Mouse (Mus musculus) neutrophil, adult 59 days (primary cell): ENCODE data around the gene Bcl2l10. TPM values are rescaled to one million over a fixed set of nuclear protein-coding genes. Genes with fewer than 3 reads are reported as not detected.

Source experiments
- total RNA-seq, 2 experiments: library from RNA; stranded (reverse); gene quantifications; 1 replicate in 1 of 2; 2 replicates in 1 of 2; pipeline ENCODE4 v1.2.4; 2023

The Bcl2l10 gene
- total RNA-seq = not detected

DNA sequence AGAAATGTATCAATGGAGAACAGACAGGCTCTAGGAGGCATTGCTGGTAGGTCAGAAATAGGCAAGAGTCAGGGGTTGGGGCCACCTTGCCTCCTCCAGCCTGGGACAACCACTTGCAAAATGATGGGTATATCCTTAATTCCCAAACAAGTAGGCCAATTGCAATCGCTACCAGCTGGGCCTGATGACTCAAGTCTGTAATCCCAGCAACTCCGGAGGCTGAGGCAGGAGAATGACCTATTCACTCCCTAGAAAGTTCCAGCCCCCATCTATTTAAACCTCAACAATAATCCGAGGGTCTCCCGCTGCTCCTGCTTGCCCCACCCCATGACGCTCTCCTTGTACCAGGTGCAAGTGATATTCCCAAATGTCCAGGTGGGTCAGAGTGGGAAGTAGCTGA lies at the start of gene Bcl2l10:
TSS of gene Bcl2l10 (plus strand) at position 301 of the 400 bp plus-strand sequence.

DNA sequence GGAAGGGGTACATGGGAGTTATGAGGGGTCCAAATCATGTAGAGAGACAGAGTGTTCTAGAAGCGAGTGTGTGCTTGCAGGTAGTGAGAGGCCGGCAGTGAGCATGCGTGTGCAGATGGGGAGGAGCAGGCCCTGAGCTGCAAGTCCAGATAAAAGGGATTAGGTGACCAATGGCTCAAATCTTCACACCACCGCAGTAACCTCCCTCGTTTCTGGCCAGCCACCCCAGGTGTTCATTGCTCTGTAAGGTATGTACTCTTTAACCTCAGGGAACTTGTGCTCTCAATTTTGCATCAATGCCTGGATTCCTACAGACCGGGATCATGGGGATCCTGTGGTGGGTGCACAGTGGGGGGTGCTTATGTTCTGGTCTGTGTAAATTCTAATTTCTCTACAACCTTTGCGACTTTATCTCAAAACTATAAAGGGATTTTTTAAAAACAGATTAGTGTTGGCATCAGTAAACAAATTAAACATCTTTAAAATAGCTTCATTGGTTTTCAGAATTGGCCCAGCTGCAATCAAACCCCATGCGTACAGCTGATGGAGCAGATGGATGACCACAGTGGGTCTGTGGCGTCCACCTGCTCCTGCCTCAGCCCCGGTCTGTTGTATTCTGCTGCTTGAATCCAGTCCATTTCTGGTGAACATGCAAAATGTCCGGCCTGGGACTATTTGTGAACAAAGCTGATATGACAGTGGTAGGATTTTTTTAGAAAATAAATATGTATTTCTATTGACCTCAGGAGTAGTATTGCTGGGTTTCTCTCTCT lies 41.2 kb upstream of the Bcl2l10 start, which contains the start of gene Gnb5:
TSS of gene Gnb5 (plus strand) at position 163 of the 773 bp plus-strand sequence.

Other genes starting within 250 kb of the Bcl2l10 start
- gene Myo5c, start 115.7 kb upstream of the Bcl2l10 start, total RNA-seq = not detected
- gene Gnb5, start 41.5 kb upstream of the Bcl2l10 start, total RNA-seq = under 1 TPM; 0.71 to 0.73 TPM
- gene Mapk6, start 62.2 kb downstream of the Bcl2l10 start, total RNA-seq = 10 to 100 TPM; 59.8 to 74.4 TPM
- 10 to 100 TPM; 12.1 to 13.2 TPM for gene Leo1, start 93.8 kb downstream of the Bcl2l10 start, total RNA-seq
- 10 to 100 TPM; 80.7 to 90.7 TPM for gene Tmod3, start 211.9 kb downstream of the Bcl2l10 start, total RNA-seq